Mouse (Mus musculus): ENCODE measurements around the gene Grm2. TPM values are rescaled to one million over a fixed set of nuclear protein-coding genes. Genes with fewer than 3 reads are reported as not detected.

The Grm2 gene
- total RNA-seq, 1 experiment = 1.7 TPM

- in situ Hi-C loops (cut with MboI; ENCODE audit: low sequenced_read_pairs in 2 of 2, unreplicated experiment in 2 of 2) = no loop called here
- peaks cover 37% of the 10 kb centered on the region for H3K36me3 ChIP-seq (ENCODE audit: control insufficient read depth, insufficient read depth, low read length, poor library complexity, severe bottlenecking)
These were observed 4.1 kb upstream of the Grm2 start for GRCm38 (mm10) chr9:106659935-106660334.

GRCm38 (mm10) chr9:106659441-106659840 is 3.6 kb upstream of the Grm2 start:
- H3K27ac ChIP-seq (ENCODE audit: insufficient read depth, low read depth, low read length, poor library complexity, severe bottlenecking) = no peak overlapping the region
- in situ Hi-C loops (cut with MboI; ENCODE audit: low sequenced_read_pairs in 2 of 2, unreplicated experiment in 2 of 2) = no loop called here
- no peak overlapping the region for H3K4me3 ChIP-seq (ENCODE audit: insufficient read depth in 1 of 2, low read depth in 1 of 2, low read length in 2 of 2, poor library complexity in 1 of 2, severe bottlenecking in 1 of 2)
- no peaks in the 10 kb centered on the region for H3K9me3 ChIP-seq (ENCODE audit: control insufficient read depth, insufficient read depth, low read depth, low read length)
- H3K4me1 ChIP-seq (ENCODE audit: control insufficient read depth in 2 of 2, insufficient read depth in 2 of 2, low read length in 2 of 2, poor library complexity in 1 of 2) = peaks cover 2 to 15% of the 10 kb centered on the region in 2 experiments; a peak in 2 of 4 replicates
- peaks cover 34% of the 10 kb centered on the region for H3K36me3 ChIP-seq (ENCODE audit: control insufficient read depth, insufficient read depth, low read length, poor library complexity, severe bottlenecking)
- TF ChIP-seq CHD2 (IDR thresholded peaks at IDR 0.05; ENCODE audit: low read depth, low read length) (no peak), ZC3H11A (IDR thresholded peaks at IDR 0.05; ENCODE audit: borderline replicate concordance, low read depth, low read length) (no peak), MAFK (IDR thresholded peaks at IDR 0.05; ENCODE audit: insufficient read depth, low read depth, low read length) (no peak), ZNF384 (IDR thresholded peaks at IDR 0.05; ENCODE audit: low read depth, low read length) (no peak), HCFC1 (IDR thresholded peaks at IDR 0.05; ENCODE audit: borderline replicate concordance, insufficient read depth, low read length) (no peak)
- no peak for DNase-seq (ENCODE audit: low read depth, low spot score)
- no peak overlapping the region for H3K9ac ChIP-seq (ENCODE audit: insufficient read depth, low read depth, low read length, poor library complexity, severe bottlenecking)

More at GRCm38 (mm10) chr9:106659935-106660334, 4.1 kb upstream of the Grm2 start:
- no peak for DNase-seq (ENCODE audit: low read depth, low spot score)
- no peaks in the 10 kb centered on the region for H3K9me3 ChIP-seq (ENCODE audit: control insufficient read depth, insufficient read depth, low read depth, low read length)
- H3K4me1 ChIP-seq (ENCODE audit: control insufficient read depth in 2 of 2, insufficient read depth in 2 of 2, low read length in 2 of 2, poor library complexity in 1 of 2) = peaks cover 2 to 15% of the 10 kb centered on the region in 2 experiments; a peak in 2 of 4 replicates
- H3K4me3 ChIP-seq (ENCODE audit: insufficient read depth in 1 of 2, low read depth in 1 of 2, low read length in 2 of 2, poor library complexity in 1 of 2, severe bottlenecking in 1 of 2) = no peak overlapping the region
- H3K9ac ChIP-seq (ENCODE audit: insufficient read depth, low read depth, low read length, poor library complexity, severe bottlenecking) = no peak overlapping the region
- H3K27ac ChIP-seq (ENCODE audit: insufficient read depth, low read depth, low read length, poor library complexity, severe bottlenecking) = no peak overlapping the region
- TF ChIP-seq ZNF384 (IDR thresholded peaks at IDR 0.05; ENCODE audit: low read depth, low read length) = no peak
- no peak for TF ChIP-seq CHD2 (IDR thresholded peaks at IDR 0.05; ENCODE audit: low read depth, low read length)
- TF ChIP-seq MAFK (IDR thresholded peaks at IDR 0.05; ENCODE audit: insufficient read depth, low read depth, low read length) = no peak
- no peak for TF ChIP-seq ZC3H11A (IDR thresholded peaks at IDR 0.05; ENCODE audit: borderline replicate concordance, low read depth, low read length)

- Histone ChIP-seq H3K36me3 (ENCODE audit: control insufficient read depth, insufficient read depth, low read length, poor library complexity, severe bottlenecking) (peaks cover 34% of the 10 kb centered on the region), H3K9me3 (ENCODE audit: control insufficient read depth, insufficient read depth, low read depth, low read length) (no peaks in the 10 kb centered on the region), H3K4me3 (ENCODE audit: insufficient read depth in 1 of 2, low read depth in 1 of 2, low read length in 2 of 2, poor library complexity in 1 of 2, severe bottlenecking in 1 of 2) (no peak overlapping the region), H3K4me1 (ENCODE audit: control insufficient read depth in 2 of 2, insufficient read depth in 2 of 2, low read length in 2 of 2, poor library complexity in 1 of 2) (peaks cover 2 to 15% of the 10 kb centered on the region in 2 experiments; a peak in 2 of 4 replicates), H3K9ac (ENCODE audit: insufficient read depth, low read depth, low read length, poor library complexity, severe bottlenecking) (no peak overlapping the region), H3K27ac (ENCODE audit: insufficient read depth, low read depth, low read length, poor library complexity, severe bottlenecking) (no peak overlapping the region)
- TF ChIP-seq ZC3H11A (IDR thresholded peaks at IDR 0.05; ENCODE audit: borderline replicate concordance, low read depth, low read length) = no peak
- in situ Hi-C loops (cut with MboI; ENCODE audit: low sequenced_read_pairs in 2 of 2, unreplicated experiment in 2 of 2) = no loop called here
- DNase-seq (ENCODE audit: low read depth, low spot score) = no peak
These were observed 1.7 kb upstream of the Grm2 start for GRCm38 (mm10) chr9:106657592-106657991.

GRCm38 (mm10) chr9:106656820-106657219 is 938 bp upstream of the Grm2 start:
- peaks cover 2 to 11% of the 10 kb centered on the region in 2 experiments; a peak in 2 of 4 replicates for H3K4me1 ChIP-seq (ENCODE audit: control insufficient read depth in 2 of 2, insufficient read depth in 2 of 2, low read length in 2 of 2, poor library complexity in 1 of 2)
- in situ Hi-C loops (cut with MboI; ENCODE audit: low sequenced_read_pairs in 2 of 2, unreplicated experiment in 2 of 2) = no loop called here
- H3K4me3 ChIP-seq (ENCODE audit: insufficient read depth in 1 of 2, low read depth in 1 of 2, low read length in 2 of 2, poor library complexity in 1 of 2, severe bottlenecking in 1 of 2) = no peak overlapping the region
- no peaks in the 10 kb centered on the region for H3K9me3 ChIP-seq (ENCODE audit: control insufficient read depth, insufficient read depth, low read depth, low read length)
- no peak overlapping the region for H3K27ac ChIP-seq (ENCODE audit: insufficient read depth, low read depth, low read length, poor library complexity, severe bottlenecking)
- no peak for TF ChIP-seq MAFK (IDR thresholded peaks at IDR 0.05; ENCODE audit: insufficient read depth, low read depth, low read length)
- TF ChIP-seq ZC3H11A (IDR thresholded peaks at IDR 0.05; ENCODE audit: borderline replicate concordance, low read depth, low read length) = no peak
- no peak for TF ChIP-seq HCFC1 (IDR thresholded peaks at IDR 0.05; ENCODE audit: borderline replicate concordance, insufficient read depth, low read length)
- TF ChIP-seq CHD2 (IDR thresholded peaks at IDR 0.05; ENCODE audit: low read depth, low read length) = no peak
- TF ChIP-seq ZNF384 (IDR thresholded peaks at IDR 0.05; ENCODE audit: low read depth, low read length) = no peak
- no peak overlapping the region for H3K9ac ChIP-seq (ENCODE audit: insufficient read depth, low read depth, low read length, poor library complexity, severe bottlenecking)
- DNase-seq (ENCODE audit: low read depth, low spot score) = no peak
- H3K36me3 ChIP-seq (ENCODE audit: control insufficient read depth, insufficient read depth, low read length, poor library complexity, severe bottlenecking) = peaks cover 28% of the 10 kb centered on the region

- Histone ChIP-seq H3K9me3 (ENCODE audit: control insufficient read depth, insufficient read depth, low read depth, low read length) (no peaks in the 10 kb centered on the region), H3K4me3 (ENCODE audit: insufficient read depth in 1 of 2, low read depth in 1 of 2, low read length in 2 of 2, poor library complexity in 1 of 2, severe bottlenecking in 1 of 2) (no peak overlapping the region), H3K36me3 (ENCODE audit: control insufficient read depth, insufficient read depth, low read length, poor library complexity, severe bottlenecking) (no peaks in the 10 kb centered on the region), H3K4me1 (ENCODE audit: control insufficient read depth in 2 of 2, insufficient read depth in 2 of 2, low read length in 2 of 2, poor library complexity in 1 of 2) (no peaks in the 10 kb centered on the region; a peak in 1 of 4 replicates), H3K27ac (ENCODE audit: insufficient read depth, low read depth, low read length, poor library complexity, severe bottlenecking) (no peak overlapping the region), H3K9ac (ENCODE audit: insufficient read depth, low read depth, low read length, poor library complexity, severe bottlenecking) (no peak overlapping the region)
- TF ChIP-seq HCFC1 (IDR thresholded peaks at IDR 0.05; ENCODE audit: borderline replicate concordance, insufficient read depth, low read length) (no peak), ZC3H11A (IDR thresholded peaks at IDR 0.05; ENCODE audit: borderline replicate concordance, low read depth, low read length) (no peak), CHD2 (IDR thresholded peaks at IDR 0.05; ENCODE audit: low read depth, low read length) (no peak), MAFK (IDR thresholded peaks at IDR 0.05; ENCODE audit: insufficient read depth, low read depth, low read length) (no peak), ZNF384 (IDR thresholded peaks at IDR 0.05; ENCODE audit: low read depth, low read length) (no peak)
- in situ Hi-C loops (cut with MboI; ENCODE audit: low sequenced_read_pairs in 2 of 2, unreplicated experiment in 2 of 2) = no loop called here
- no peak for DNase-seq (ENCODE audit: low read depth, low spot score)
These were observed 3.2 kb downstream of the Grm2 start for GRCm38 (mm10) chr9:106652720-106653119.
